Mouse (Mus musculus) kidney, adult 8-10 months (tissue): ENCODE results near the gene Slc17a7.
A peak's percentile ranks its signal among the peaks of the same experiment; 100 is the strongest.

Experiments
- DNase-seq, 2 experiments: peaks; one replicate each; pipeline ENCODE4 v3.0.0; 2022

The Slc17a7 gene

DNA sequence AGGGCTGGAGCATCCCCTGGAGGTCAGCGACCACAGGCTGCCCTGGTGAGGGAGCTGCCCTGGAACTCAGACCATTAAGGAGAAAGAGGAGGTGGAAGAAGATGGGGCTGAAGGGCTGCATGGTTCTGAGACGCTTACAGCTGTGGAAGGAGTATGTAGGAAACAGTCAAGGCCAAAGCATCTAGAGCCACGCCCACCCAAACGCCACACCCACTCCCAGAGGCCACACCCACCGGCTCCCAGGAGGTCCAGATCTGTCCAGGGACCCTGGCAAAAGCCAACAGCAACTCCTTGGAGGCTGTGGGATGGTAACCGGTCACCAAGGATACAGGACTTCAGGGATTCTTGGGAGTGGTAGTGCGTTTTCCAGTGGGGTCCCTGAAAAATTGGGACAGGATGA lies 14.8 kb downstream of the Slc17a7 start:
- no peak for DNase-seq

DNA sequence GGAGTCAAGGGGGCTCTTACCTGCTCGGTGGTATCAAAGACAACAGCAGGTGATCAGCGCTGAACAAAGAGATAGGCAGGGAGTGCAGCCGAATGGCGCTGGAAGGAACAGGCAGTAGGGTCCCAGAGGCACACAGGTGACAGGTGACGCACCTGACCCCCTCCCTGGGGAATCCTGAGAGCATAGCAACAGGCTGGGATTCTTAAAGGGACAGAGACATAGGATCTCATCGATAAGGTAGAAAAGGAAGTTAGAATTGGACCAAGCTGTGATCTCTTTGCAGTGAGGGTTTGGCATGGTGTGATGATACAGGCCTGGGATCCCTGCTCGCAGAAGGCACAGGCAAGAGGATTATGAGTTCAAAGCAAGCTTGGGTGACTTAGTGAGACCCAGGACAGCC lies 15.7 kb downstream of the Slc17a7 start, which contains the start of gene Gfy:
TSS of gene Gfy (minus strand) at position 101 of the 400 bp plus-strand sequence.
- DNase-seq = no peak

DNA sequence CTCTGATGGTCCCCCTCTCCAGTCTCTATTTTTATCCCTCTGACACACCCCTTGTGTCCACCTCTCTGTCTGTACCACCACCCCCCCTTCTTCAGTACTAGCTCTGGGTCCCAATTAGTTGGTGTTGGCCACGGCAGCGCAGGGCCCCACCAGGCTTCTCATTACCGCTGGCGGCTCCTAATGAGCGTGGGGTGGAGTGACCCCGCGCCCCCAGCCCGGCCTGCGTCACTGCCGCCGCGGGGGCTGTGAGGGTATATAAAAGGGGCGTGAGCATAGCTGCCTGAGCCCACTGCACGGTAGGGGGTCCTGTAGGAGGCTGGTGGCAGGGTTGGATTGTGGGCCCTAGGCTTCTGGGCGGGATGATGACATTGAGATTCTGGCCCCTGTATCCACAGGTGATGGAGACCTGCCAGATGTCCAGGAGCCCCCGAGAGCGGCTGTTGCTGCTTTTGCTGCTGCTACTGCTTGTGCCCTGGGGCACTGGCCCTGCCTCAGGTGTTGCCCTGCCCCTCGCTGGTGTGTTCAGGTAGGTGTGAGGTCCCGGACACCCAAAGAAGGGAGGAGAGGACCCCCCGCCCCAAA lies 17.2 kb downstream of the Slc17a7 start, which contains the start of gene Pth2:
TSS of gene Pth2 (plus strand) at position 100 of the 582 bp plus-strand sequence.
- DNase-seq = no peak

DNA sequence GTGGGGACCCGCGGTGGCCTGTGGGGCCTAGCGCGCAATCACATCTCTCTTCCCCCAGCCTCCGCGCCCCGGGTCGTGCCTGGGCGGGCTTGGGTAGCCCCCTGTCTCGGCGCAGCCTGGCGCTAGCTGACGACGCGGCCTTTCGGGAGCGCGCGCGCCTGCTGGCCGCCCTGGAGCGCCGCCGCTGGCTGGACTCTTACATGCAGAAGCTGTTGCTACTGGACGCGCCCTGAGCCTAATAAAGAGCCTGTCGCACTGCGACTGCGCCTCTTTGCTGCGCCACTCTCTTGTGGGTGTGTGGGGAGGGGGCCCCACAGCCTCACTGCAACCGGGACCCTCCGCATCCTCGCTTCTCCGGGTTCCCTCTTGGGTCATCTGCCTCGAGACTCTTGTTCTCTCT lies 17.8 kb downstream of the Slc17a7 start:
- no peak for DNase-seq

DNA sequence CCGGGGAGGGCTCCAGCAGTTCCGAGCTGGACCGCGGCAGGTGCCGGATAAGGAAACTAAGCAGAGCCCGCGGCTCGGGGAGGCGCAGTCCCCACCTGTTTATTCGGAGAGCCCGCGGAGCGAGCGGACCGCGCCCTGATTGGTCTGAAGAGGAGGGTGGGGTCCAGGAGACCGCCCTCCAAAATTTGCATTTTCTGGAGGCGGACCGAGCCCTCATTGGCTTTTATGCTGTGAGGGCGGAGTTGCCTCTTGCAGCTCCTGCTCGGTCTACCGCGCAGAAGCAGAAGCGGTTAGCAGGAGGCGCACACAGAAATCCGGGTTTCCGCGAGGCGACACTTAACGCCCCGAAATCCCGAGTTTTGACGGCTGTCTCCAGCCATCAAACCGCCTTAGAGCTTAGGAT lies 18.5 kb downstream of the Slc17a7 start:
- DNase-seq = peak; percentile 92 to 93

DNA sequence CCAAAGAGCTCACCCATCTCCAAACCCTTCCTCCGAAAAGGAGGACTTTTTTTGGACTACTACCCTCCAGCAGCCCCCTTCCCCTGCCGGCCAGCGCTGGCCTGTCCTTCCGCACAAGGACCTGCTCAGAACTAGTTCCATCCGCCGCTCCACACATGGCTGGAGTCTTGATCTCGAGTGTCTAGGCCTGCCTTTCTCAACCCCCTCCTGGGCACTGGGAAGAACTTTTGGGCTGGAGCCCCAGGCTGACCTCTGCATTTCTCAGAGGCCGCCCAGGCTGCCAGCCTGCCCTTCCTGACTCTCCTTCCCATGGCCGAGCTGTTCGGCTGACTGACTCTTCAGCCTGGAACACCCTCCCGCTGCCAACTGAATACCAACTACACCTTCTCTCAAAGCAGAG lies 18.9 kb downstream of the Slc17a7 start:
- peak; percentile 22 to 39 for DNase-seq

DNA sequence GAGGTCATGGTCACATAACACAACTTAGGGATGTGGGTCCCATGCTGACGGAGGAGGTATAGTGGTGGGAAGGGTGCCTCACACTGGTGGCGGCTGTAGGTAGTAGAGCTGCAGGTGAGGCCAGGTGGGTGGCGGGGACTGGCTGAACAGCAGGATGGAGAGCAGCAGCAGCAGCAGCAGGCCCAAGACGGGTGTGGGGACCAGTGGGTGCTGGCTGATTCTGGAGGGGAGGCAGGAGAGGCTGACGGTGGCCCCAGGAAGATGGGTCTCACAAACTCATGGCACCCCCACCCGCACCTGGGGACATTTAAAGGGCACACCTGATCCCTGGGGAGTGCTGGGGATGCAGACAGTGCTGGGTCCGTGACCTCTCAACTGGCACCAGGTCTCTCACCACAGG lies 19.9 kb downstream of the Slc17a7 start:
- no peak for DNase-seq

DNA sequence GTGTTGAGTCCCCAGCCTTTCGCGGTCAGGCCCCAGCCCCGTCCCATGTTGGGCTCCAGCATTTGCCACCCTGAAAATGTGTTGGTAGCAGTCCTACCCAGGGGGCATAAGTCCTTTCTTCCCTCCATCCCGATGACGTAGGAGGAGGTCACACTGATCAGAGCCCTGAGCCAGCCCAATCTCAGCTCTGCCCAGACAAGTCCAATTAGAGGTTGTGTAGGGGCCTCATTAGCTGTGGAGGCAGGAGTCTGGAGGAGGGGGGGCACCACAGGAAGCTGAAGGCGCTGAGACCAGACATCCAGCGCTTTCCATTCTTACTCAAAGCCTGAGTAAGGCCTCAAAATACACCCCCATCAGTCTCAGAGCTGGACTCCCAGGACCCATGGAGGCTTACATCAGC lies 22.2 kb downstream of the Slc17a7 start:
- no peak for DNase-seq

DNA sequence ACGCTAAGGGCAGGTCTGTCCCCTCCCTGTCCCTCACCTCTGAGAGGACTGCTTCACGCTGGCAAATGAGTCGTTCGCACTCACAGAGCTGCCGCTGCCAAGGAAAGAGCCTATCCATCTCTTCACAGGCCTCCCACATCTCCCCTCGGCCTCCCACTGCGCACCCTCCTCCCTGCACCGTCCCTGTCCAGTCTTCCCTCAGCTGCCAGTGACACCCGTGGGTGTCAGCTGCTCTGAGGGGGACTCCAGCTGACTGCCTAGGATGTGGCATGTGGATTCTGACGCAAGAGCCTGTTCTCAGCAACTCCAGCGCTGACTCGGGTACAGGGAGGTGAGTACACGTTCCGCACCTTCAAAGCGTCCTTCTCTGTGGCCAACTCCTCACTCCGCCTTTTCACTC lies 25.9 kb downstream of the Slc17a7 start:
- DNase-seq = no peak

DNA sequence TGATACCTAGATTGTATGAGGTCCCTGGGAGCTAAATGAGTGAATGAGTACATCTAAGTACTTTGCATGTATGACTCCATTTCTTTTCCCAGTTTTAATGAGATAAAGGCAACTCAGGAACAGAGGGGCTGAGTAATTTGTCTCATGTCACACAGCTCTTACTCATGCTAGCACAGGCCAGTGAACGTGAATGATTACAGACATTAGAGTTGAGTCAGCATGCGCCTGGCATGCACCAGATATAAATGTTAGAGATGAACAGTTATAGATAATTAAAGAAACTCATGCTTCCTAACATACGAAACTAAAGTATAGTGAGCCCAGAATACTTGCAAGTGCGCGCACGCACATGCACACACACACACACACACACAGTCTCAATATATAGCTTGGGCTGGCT lies 26.4 kb downstream of the Slc17a7 start:
- no peak for DNase-seq

DNA sequence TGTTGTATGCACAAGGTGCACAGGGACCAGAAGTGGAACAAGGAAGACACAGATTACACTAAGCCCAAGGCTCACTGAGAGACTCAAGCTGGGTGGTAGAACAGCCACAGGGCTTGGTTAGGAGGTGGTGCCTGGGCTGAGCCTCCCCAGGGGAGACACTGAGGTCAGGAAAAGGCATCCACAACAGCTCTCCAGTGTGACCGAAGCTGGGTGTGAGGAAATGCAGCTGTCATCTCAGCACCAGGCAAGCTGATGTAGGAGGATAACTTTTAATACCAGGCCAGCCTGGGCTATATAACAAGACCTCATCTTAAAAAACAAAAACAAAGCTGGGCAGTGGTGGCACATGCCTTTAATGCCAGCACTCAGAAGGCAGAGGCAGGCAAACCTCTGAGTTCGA lies 27.4 kb downstream of the Slc17a7 start:
- no peak for DNase-seq

DNA sequence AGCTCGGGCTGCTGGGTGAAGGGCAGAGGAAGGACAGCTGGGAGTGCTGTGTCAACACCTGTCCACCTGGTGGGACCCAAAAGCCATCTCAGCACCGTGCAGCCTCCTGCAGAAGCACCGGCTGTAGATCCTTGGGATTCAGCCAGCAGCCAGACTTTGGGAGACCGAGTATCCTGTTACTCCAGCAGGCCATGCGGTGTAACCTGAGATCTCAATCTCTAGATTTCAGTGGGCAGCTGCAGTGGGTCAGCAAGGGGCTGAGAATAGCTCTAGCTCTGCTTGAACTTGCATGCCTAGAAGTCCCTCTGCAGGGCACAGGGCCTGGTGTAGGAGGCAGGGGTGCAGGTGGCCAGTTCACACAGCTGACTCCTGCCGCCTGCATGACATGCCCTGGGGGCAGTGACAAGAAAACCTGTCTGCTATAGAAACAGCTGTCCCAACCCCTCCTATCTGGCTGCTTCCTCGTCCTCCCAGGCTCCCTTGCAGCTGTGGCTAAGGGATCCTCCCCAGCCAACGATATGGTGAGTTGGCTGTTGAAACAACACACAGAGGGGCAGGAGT lies 28.1 kb downstream of the Slc17a7 start:
- no peak for DNase-seq

DNA sequence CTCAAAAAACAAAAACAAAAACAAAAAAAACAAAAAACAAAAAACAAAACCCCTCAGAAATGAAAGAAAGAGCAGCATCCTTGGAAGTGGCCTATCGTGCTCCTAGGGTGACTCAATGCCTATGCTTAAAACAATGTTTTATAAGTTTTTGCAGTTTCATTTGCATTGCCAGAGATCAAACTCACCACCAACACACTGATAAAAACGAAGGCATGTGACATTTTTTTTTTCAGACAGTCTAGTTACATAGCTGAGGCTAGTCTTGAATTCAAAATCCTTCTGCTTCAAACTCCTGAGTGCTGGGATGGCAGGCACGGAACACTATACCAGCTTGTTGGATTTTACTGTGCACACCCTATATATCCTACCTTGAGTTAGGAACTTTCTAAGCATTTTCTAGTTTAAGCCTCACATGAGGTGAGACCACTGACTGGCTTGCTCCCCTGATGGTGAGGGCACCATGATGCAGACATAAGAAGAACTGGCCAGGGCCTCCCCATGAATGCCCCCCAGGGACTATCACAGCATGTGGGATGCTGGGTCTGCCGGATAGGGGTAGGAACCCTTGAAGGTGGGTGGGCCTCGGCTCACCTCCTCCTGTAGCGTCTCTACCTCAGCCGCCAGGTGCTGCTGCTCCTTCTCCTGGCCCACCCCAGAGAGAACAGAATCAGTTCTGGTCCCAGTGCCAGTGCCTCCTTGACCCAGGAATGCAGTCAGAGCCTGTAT lies 29.0 kb downstream of the Slc17a7 start:
- DNase-seq = no peak

DNA sequence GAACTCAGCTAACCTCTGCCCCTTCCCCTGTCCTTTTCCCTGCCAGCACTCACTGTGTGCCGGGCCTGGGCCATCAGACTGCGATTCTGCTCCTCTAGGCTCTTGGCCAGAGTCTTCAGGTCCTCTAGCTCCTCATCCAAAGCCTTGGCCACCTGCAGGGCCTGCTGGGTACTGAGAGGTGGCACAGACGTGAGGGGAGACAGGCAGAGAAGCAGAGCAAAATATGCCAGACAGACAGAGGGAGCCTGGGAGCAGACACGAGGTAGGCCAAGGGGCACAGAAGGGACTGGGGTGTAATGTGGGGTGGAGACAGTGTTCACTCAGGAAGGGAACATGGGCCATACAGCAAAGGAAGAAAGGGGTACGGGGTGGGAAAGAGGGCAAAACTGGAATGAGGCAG lies 29.7 kb downstream of the Slc17a7 start:
- DNase-seq = no peak

DNA sequence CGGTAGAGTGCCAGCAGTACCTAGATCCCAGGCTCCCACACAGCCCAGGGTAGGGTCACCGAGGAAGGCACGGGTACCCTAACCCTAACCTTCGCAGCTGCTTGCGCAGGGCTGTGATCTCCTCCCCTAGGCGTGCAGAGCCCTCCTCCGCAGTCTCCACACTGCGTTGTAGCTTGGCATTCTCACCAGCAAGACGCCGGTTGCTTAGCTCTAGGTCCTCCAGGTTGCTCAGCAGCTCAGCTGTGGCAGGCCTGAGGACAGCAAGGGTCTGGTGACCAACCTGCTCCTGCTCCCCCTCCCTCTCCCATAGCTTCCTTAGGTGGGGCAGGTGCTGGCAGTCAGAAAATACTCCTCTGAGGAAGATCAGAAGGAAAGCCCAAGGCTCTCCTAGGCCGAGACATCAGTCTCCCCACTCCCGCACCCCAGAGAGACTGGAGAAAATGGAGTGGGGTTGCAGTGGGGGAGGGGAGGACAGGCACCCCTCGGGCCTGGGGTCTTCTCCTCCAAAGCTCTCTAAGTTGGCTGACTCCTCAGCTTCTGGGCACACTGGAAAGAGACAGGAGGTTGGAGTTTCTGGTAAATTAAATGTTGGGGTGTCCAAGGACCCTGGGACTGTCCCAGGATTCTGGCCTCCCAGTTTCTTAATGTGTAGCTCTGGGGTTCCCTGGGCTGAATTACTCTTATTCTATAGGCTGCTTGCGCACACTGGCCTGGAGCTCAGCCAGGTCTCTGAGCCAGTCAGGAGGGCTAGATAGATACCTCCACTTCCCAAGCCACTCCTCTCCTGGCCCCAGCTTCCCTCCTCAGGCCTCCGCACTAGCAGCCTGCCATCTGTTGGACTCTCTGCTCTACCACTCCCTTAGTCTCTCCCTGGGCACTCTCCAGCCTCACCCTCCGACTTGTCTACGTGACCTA lies 30.4 kb downstream of the Slc17a7 start:
- DNase-seq = no peak

DNA sequence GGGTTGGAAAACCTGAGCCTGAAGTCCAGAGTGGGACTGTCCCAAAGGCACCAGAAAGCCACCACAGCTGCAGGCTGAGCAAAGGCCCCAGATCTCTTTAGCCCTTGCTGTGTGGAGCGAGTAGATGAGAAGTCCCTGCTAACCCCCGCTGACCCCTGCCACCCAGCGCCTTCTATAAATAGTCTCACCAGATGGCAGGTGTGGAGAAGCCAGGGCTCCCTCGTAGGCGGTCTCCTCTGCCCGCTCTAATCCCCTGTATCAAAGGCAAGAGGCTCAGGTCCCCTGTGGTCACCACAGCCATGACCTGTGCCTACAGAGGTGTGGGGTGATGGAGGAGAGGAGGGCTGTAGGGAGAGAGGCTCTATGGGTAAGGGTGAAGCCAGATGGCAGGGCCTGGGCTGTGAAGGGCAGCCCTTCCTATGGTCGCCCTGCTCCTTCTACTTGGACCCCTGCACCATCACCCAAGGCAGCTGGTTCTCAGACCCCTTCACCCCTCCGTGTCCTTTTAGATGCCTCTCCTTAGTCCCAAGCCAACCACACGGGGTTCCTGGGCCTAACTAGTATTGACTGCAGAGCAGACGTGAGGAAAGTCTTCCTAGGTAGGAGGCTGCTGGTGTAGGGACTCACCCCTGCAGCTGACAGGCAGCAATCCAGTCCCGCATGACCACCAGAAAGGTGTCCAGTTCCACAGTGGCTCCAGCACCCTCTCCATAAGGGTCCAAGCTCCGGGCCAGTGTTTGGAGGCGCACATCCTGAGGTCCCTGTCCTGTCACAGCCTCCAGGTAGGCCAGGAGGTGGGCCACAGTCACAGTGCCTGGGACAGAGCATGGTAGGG lies 31.8 kb downstream of the Slc17a7 start:
- no peak for DNase-seq

DNA sequence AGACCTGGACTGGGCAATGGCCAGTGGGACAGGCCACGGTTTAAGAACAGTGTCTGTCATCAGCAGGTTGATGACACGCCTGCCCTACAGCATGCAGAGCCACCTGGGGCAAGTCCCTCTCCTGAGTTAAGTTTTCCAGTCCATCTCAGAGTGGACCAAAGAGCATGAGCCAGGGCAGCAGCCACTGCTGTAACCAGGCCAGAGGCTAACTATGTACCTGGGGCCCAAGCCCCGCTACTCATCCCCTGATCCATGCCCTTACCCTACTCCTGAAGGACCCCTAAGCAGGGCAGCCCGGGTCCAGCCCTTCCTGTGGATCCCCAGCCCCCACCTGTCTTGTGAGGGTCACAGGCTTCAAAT lies 32.4 kb downstream of the Slc17a7 start:
- no peak for DNase-seq

DNA sequence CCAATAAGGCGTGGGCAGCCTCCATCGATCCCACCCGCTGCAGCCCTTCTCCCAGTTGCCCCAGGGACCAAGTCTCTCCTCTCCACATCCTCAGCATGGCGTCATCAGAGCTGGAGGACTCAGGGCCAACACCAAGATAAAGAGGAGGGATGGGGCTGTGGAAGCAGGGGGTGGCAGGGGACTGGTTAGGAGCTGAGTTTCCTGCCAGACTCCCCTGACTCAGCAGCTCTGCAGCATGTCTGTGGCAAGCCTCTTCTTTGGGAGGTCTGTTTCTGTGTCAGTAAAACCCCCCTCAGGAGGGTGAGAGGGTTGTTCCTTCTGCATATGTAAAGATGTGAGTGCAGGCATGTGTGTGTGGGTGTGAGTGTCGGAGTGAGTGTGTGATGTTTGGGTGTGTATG lies 33.2 kb downstream of the Slc17a7 start:
- DNase-seq = no peak

DNA sequence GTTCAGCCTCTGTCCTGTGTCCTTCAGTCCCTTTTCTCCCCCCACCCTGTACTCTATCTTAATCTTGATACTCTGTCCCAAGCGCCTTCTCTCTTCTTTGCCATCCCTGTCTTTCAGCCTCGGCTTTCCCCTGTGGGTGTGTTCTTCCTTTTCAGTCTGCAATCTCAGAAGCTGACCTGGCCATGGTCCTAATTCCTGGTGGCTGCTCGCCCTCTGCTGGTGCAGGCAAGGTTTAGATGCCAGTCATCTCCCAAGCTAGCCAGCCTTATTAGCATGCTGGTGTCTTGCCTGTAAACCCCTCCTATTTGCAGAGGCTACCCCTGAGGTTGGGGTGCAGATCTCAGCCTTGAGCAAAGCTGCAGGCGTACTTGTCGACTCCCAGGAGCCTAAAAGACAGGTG lies 34.7 kb downstream of the Slc17a7 start:
- DNase-seq = peak; percentile 54 to 78

DNA sequence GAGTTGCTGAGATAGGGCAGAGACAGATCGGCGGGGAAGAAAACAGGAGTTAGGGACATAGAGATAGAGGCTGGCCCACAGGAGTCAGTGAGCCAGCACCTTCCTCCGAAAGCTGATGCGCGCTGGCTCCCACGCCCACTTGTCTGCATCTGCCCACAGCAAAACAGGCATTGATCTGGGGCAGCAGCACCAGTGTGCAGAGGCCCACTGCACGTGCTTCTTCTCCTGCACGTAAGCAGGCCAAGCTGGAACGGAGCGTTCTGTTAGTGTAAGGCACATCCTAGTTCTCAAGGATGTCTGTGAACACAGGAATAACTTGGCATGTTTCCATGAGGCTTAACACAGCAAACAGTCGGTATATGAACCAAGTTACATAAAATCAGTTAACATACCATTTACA lies 35.2 kb downstream of the Slc17a7 start:
- no peak for DNase-seq

DNA sequence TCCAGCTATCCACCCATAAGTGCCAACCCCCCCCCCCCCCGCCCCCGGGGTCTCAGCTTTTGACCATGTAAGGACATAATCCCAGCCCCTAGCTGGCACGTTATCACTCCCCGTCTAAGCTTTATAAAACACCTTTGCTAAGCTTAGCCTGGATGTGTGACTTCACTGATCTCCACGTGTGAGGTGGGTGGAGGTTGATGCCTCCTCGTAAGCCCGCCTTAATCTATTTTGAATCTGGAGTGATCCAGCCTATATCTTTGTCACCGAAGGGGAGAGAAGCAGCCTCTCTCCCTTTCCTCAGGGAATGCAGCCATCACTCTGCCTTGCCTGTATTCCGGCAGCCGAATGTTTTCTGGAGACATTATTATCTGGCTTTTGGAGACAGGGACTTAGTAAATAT lies 38.9 kb downstream of the Slc17a7 start:
- DNase-seq = no peak

DNA sequence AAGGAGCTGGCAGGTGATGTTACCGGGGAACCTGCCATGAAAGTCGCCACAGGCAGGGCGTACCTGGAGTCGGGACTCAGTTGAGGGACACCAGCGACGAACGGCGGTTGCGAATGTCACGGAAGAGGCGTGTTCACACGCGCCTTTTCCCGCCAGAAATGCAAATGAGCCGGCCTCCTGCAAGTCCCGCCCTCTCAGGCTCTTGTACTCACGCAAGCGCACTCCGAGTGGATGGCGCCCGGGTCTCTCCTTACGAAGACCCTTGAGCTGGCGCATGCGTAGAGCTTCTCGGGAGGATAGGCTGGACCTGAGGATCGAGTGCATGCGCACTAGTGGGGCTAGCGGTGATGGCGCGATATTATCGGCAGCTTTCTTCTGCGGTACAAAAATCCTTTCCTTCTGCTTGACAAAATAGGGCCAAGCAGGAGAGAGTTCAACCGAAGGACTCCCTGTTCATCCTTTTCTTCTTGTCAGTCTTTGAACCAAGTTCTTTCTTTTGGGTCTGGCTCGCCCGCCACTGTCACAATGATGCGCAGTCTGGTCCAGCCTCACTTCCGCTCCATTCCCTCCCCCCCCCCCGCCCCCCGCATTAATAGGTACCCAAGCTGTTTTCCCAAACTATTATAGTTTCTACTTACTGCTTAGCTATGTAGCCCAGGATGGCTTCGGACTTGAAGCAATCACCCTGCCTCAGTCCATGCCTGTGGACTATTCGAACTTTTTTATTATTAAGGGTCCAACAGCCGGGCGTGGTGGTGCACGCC lies 40.8 kb downstream of the Slc17a7 start, which contains the start of gene Ccdc155:
TSS of gene Ccdc155 (minus strand) at position 513 of the 764 bp plus-strand sequence.
- DNase-seq = peak; percentile 82 to 84
